Mouse (Mus musculus): Measurements from ENCODE around the gene Upk2. TPM values are rescaled to one million over a fixed set of nuclear protein-coding genes. Genes with fewer than 3 reads are reported as not detected.
A peak's percentile ranks its signal among the peaks of the same experiment; 100 is the strongest.

The Upk2 gene
- total and polyA plus RNA-seq, 2 experiments: not detected

DNA sequence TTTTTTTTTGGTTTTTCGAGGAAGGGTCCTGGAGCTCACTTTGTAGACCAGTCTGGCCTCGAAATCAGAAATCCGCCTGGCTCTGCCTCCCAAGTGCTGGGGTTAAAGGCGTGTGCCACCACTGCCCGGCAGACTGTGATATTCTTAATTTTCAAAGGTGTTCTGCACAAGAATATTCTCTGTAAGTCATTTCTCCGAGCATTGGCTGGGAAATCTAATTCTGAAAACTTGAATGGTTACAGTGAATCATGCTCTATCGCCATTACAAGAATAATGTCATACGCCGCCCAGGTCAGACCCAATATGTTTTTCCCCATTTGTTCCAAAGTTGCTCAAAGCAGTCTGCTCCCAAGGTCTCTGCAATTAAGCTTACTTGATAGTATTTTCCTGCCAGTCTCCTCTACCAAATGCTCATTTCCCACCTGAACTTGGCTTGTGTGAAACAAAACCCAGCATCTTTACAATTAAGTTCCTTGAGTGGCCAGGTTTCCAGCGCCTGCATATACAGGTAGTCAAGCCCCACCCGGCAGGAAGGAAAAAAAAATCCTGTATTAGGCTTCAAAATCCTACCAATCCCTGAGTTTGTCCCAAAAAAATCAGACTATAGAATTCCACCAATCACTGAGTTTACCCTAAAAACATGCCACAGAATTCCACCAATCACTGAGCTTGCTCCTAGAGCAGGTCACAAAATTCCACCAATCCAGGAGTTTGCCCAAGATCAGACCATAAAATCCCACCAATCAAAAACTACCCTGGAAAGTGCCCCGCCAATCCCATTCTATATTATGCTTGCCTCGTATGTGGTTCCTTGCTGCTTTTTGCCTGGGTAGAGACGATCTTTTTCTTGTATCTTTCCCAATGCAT is 36.0 kb downstream of the Upk2 start, which contains the start of gene Ccdc84:
Ccdc84 (minus strand) TSS at position 51 of the 867 bp plus-strand sequence.
- Histone ChIP-seq H3K9ac (ENCODE audit: low read depth, low read length) (peak within 1 kb of the TSS; percentile 88), H3K4me3 (ENCODE audit: insufficient read depth, low read depth, low read length) (peak within 1 kb of the TSS; percentile 84), H3K36me3 (ENCODE audit: control insufficient read depth, insufficient read depth, low read length) (0 out of 2 replicates have a peak, but pooled peaks cover 2% of the 10 kb centered on the region), H3K79me2 (ENCODE audit: control insufficient read depth, insufficient read depth, low read length) (peaks cover 6% of the 10 kb centered on the region; the same call in 1 of the 2 replicates), H3K27me3 (ENCODE audit: control insufficient read depth, insufficient read depth, low read length) (no peaks in the 10 kb centered on the region), H3K4me1 (ENCODE audit: control insufficient read depth, insufficient read depth, low read length) (peaks cover 4% of the 10 kb centered on the region; the same call in 1 of the 2 replicates), H3K27ac (replicated peaks; ENCODE audit: insufficient read depth, low read depth, low read length) (peak within 1 kb of the TSS; percentile 71)
- TF ChIP-seq CTCF (IDR thresholded peaks at IDR 0.05; ENCODE audit: low read depth, low read length): no peak
- no peak for TF ChIP-seq POLR2A (IDR thresholded peaks at IDR 0.05; ENCODE audit: extremely low read depth, insufficient read depth, low read length)
- DNase-seq (ENCODE audit: extremely low read depth, low read depth, low spot score): no peak
- 80% methylated on average over 14 of the region's 14 CpGs for WGBS

- Histone ChIP-seq H3K9ac (ENCODE audit: low read depth, low read length) (peak overlapping the region; percentile 88), H3K4me3 (ENCODE audit: insufficient read depth, low read depth, low read length) (peak overlapping the region; percentile 84), H3K27me3 (ENCODE audit: control insufficient read depth, insufficient read depth, low read length) (no peaks in the 10 kb centered on the region), H3K27ac (replicated peaks; ENCODE audit: insufficient read depth, low read depth, low read length) (peak overlapping the region; percentile 71), H3K4me1 (ENCODE audit: control insufficient read depth, insufficient read depth, low read length) (peaks cover 4% of the 10 kb centered on the region; the same call in 1 of the 2 replicates), H3K36me3 (ENCODE audit: control insufficient read depth, insufficient read depth, low read length) (peaks cover 3% of the 10 kb centered on the region), H3K79me2 (ENCODE audit: control insufficient read depth, insufficient read depth, low read length) (peaks cover 6% of the 10 kb centered on the region; the same call in 1 of the 2 replicates)
- under 1% methylated on average over 38 of the region's 38 CpGs for WGBS
- peak; percentile 77 for DNase-seq (ENCODE audit: extremely low read depth, low read depth, low spot score)
- peak; percentile 84 for TF ChIP-seq POLR2A (IDR thresholded peaks at IDR 0.05; ENCODE audit: extremely low read depth, insufficient read depth, low read length)
- peak; percentile 80 for TF ChIP-seq CTCF (IDR thresholded peaks at IDR 0.05; ENCODE audit: low read depth, low read length)
These were observed 36.8 kb downstream of the Upk2 start for GRCm38 (mm10) chr9:44417892-44418363.

DNA sequence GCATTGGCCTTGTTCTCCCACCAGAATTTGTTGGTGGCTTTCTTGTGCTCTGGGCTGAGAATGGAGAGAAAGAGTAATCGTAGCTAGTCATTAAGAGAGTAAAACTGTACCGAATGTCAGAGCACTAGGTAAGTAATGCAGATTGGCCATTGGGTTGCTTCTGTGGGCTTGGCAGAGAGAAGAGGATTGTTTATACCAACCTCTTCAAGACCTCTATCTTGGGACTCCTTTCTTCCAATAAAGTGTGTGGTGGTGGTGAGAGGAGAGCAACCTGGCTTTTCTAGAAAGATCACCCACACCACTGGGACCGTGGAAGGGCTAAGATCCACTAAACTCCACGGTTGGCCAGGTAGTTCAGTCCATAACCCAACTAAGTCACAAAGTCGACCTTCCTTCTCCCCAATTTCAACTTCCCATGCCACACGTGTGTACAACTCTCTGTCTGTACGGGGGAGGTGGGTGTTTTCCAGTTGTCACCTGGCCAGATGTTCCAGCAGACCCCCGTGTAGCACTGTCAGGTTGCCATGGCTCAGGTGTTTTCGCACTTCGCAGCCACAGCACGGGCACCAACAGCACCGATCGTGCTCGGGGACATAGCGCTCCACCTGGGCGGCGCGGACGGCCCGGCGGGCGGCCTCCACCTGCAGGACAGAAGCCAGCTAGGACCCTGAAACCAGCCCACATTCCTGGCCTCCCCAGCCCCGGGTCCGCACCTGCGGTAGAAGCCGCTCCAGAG is 37.5 kb downstream of the Upk2 start:
- 4% methylated on average over 26 of the region's 26 CpGs for WGBS
- TF ChIP-seq CTCF (IDR thresholded peaks at IDR 0.05; ENCODE audit: low read depth, low read length): no peak
- TF ChIP-seq POLR2A (IDR thresholded peaks at IDR 0.05; ENCODE audit: extremely low read depth, insufficient read depth, low read length): no peak
- no peak for DNase-seq (ENCODE audit: extremely low read depth, low read depth, low spot score)
- peak overlapping the region; percentile 84 for H3K4me3 ChIP-seq (ENCODE audit: insufficient read depth, low read depth, low read length)
- H3K36me3 ChIP-seq (ENCODE audit: control insufficient read depth, insufficient read depth, low read length): peaks cover 7% of the 10 kb centered on the region
- peak overlapping the region; percentile 87 for H3K9ac ChIP-seq (ENCODE audit: low read depth, low read length)
- H3K27me3 ChIP-seq (ENCODE audit: control insufficient read depth, insufficient read depth, low read length): no peaks in the 10 kb centered on the region
- peak overlapping the region; percentile 68 for H3K27ac ChIP-seq (replicated peaks; ENCODE audit: insufficient read depth, low read depth, low read length)
- H3K4me1 ChIP-seq (ENCODE audit: control insufficient read depth, insufficient read depth, low read length): peaks cover 4% of the 10 kb centered on the region; the same call in 1 of the 2 replicates
- H3K79me2 ChIP-seq (ENCODE audit: control insufficient read depth, insufficient read depth, low read length): peaks cover 6% of the 10 kb centered on the region; the same call in 1 of the 2 replicates

- no peak for DNase-seq (ENCODE audit: extremely low read depth, low read depth, low spot score)
- Histone ChIP-seq H3K27me3 (ENCODE audit: control insufficient read depth, insufficient read depth, low read length) (no peaks in the 10 kb centered on the region), H3K9ac (ENCODE audit: low read depth, low read length) (no peak overlapping the region), H3K27ac (replicated peaks; ENCODE audit: insufficient read depth, low read depth, low read length) (no peak overlapping the region), H3K4me1 (ENCODE audit: control insufficient read depth, insufficient read depth, low read length) (peaks cover 8% of the 10 kb centered on the region), H3K4me3 (ENCODE audit: insufficient read depth, low read depth, low read length) (no peak overlapping the region), H3K79me2 (ENCODE audit: control insufficient read depth, insufficient read depth, low read length) (peaks cover 6% of the 10 kb centered on the region; the same call in 1 of the 2 replicates), H3K36me3 (ENCODE audit: control insufficient read depth, insufficient read depth, low read length) (peaks cover 34% of the 10 kb centered on the region)
- 79% methylated on average over 2 of the region's 2 CpGs for WGBS
- TF ChIP-seq POLR2A (IDR thresholded peaks at IDR 0.05; ENCODE audit: extremely low read depth, insufficient read depth, low read length) (no peak), CTCF (IDR thresholded peaks at IDR 0.05; ENCODE audit: low read depth, low read length) (no peak)
These were observed 42.0 kb downstream of the Upk2 start for GRCm38 (mm10) chr9:44412781-44413180.

DNA sequence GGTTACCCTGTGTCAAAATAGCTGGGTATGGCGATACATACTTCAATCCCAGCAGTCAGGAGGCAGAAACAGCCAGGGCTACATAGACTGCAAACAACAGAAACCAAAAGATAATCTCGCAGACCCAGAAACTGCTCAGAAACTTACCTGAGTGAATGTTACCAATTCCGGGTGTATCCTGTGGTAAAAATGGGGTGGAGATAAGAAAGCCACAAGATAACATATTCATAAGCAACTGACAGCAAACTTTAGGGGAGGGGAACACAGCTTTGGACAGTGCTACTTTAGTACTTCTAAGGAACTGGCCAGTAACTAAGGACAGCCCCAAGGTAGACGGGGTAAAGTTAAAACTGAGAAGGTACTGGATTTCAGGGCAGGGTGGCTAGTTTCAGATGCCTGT is 42.5 kb downstream of the Upk2 start:
- Histone ChIP-seq H3K27me3 (ENCODE audit: control insufficient read depth, insufficient read depth, low read length) (no peaks in the 10 kb centered on the region), H3K4me3 (ENCODE audit: insufficient read depth, low read depth, low read length) (no peak overlapping the region), H3K79me2 (ENCODE audit: control insufficient read depth, insufficient read depth, low read length) (peaks cover 6% of the 10 kb centered on the region; the same call in 1 of the 2 replicates), H3K27ac (replicated peaks; ENCODE audit: insufficient read depth, low read depth, low read length) (no peak overlapping the region), H3K9ac (ENCODE audit: low read depth, low read length) (no peak overlapping the region), H3K36me3 (ENCODE audit: control insufficient read depth, insufficient read depth, low read length) (peaks cover 34% of the 10 kb centered on the region), H3K4me1 (ENCODE audit: control insufficient read depth, insufficient read depth, low read length) (peaks cover 7% of the 10 kb centered on the region)
- TF ChIP-seq CTCF (IDR thresholded peaks at IDR 0.05; ENCODE audit: low read depth, low read length) (no peak), POLR2A (IDR thresholded peaks at IDR 0.05; ENCODE audit: extremely low read depth, insufficient read depth, low read length) (no peak)
- DNase-seq (ENCODE audit: extremely low read depth, low read depth, low spot score): no peak
- WGBS: 71% methylated on average over 4 of the region's 4 CpGs

Measured in liver, adult 2 months (tissue).